Mouse (Mus musculus) forelimb bud, embryonic 11.5 days (tissue): Measurements from ENCODE around the gene Mex3d.

Experiments used
- DNase-seq: peaks from one replicate; pipeline ENCODE4 v3.0.0-alpha.2; 2012; ENCODE audit warnings: low read depth, low spot score

The Mex3d gene

GRCm38 (mm10) chr10:80412656-80413541, 25.4 kb upstream of the Mex3d start:
- DNase-seq, result no peak

DNA sequence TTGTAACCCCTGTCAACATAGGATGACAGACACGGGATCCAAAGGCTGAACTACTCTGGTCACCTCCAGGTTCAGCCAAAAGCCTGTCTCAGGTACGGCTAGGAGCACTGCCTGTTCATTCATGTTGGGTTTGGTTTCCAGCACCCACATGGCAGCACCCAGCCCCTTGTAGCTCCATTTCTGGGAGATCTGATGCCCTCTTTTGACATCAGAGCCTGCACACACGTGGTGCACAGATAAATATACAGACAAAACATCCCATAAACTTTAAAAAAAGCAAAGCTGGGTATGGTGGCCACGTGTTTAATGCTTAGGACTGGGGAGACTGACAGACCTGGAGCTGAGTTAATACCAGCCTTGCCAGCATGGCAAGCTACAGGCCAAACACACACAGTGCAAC, 20.5 kb upstream of the Mex3d start:
- no peak for DNase-seq

DNA sequence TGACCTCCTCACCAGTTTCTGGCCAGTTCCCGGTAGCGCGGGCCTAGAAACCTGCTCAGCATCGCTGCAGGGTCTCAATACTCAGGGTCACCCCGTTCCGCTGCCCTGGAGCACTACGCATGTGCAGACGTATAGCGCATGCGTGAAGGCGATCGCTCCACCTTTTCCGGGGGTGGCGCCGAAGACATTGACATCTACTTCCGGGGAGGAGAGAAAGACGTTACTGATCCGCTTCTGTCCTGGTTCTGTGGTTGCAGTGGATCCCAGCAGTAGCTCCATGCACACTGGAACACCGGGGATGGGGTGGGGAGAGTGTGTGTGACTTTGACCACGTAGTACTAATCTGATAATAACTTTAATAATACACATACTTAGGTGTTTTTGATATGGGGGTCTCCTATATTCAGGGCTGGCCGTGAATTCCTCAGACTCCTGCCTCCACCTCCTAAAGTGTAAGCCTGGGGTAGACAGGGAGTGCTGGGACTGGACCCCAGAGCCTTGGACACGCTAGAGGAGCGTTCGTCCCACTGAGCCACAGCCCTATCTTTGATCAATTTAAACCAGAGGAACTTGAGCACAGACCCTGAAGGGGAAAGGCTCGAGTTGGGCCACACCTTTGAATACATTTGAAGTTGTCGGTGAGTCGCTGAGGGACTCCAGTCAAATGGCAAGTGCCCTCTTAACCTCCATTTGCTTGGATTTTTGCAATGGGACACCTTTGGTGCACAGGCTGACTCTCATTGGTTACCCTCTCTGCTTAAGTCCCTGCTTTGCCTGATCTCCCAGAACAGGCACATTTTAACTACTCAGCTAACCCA, 19.4 kb upstream of the Mex3d start, which contains the start of gene Uqcr11:
Gene Uqcr11, minus strand, starts transcription at position 147 of the 818 bp plus-strand sequence.
- DNase-seq, result peak; percentile 93

DNA sequence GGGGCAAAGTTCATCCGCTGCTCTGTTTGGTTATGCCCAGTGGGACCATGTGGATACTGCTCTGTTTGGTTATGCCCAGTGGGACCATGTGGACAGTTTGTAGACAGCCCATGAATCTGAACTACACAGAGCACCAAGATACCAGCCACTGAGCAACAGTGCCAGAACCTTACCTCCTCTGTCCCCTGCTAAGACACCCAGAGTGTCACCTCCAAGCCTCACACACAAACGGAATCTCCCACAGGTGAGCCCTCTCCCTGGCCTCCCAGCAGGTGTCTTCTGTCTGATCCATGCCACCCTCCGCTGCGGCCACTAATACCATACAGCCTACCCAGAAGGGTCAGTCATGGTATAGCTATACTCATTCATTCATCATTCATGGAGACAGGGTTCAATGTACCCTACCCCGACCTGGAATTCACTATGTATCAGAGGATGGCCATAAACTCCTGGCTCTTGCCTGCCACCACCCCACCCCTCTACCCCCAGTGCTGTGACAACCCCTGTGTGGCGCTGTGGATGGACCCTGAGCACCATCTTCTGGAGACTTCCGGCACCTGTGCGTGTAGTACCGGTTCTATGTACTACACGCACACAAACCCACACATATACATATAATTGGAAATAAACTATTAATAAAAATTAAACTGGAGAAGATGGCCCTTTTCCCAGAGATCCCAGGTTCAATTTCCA, 18.2 kb upstream of the Mex3d start:
- DNase-seq, result no peak

DNA sequence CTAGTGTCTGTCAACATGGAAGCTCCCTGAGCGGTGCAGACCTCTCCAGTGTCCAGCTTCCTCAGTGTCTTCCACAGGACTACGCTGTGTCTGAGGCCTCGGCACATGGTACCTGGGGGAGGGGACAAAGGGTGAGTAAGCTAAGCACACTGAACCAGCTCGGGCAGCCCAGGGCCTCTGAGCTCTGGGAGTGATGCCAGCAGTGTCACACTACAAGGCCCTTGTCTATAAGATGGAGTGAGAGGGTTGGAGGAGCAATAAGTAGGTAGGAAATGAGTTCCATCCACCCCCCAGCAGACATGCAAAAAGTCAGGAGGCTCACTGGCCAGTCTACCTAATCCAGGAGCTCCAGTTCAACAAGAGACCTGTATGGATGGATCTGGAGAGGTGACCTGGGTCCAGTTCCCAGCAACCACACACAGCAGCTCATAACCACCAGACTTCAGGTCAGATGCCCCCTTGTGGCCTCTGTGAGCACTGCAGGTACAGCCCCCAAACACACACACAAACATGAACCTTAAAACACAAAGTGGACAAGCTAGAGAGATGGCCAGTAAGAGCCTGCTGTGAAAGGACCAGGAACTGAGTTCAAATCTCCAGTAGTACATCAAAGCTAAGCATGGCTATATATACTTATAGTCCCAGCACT, 15.7 kb upstream of the Mex3d start:
- no peak for DNase-seq

DNA sequence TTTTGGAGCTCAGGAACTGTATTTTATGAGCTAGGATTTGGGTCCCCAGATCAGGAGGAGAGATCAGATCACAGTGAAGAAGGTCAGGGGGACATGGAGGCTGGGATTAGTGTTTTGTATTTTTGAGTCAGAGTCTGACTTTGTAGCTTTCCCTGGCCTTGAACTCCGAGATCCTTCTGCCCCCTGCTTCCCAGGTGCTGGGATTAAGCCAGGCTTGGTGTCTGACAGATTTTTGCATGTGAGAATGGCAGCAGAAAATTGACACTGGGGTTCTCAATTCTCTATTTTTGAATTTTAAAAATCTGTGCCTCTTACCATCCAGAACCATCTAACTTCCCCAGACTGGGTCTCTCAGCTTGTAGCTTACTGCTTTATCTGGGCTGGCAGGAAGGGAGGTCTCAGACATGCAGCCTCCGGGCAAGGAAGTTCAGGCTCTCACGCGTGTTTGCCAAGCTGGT, 13.3 kb upstream of the Mex3d start:
- no peak for DNase-seq

DNA sequence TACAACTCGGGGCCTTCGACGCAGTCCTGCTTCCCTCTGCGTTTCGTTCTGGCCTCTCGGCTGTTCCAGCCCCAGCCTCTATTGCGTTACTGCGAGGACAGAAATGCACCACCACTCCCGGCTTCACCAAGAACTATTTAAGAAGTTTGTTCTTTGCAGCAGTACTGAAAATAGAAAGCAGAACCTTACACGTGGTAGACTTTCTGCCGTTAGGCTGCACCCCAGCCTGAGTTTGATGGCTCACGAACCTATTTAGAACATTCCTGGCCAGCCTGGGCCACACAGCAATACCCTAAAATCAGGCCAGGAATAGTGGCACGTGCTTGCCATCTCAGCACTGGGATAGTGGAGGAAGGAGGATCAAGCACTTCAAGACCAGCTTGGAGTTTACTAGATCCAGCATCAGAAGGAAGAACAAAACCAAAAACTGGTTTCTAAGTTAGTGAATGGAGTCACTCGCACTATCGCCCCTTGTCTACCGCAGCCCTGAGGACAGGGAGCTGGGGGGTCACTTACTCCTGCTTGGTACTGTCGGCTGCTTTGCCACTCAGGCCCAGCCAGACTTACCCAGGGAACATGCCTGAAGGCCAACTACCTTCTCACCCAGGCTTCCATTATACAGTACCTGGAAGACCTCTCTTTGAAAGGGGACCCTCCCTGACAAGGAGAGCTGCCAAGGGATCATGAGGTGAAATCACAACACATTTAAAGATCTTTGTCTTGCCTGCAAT, 12.7 kb upstream of the Mex3d start:
- no peak for DNase-seq

DNA sequence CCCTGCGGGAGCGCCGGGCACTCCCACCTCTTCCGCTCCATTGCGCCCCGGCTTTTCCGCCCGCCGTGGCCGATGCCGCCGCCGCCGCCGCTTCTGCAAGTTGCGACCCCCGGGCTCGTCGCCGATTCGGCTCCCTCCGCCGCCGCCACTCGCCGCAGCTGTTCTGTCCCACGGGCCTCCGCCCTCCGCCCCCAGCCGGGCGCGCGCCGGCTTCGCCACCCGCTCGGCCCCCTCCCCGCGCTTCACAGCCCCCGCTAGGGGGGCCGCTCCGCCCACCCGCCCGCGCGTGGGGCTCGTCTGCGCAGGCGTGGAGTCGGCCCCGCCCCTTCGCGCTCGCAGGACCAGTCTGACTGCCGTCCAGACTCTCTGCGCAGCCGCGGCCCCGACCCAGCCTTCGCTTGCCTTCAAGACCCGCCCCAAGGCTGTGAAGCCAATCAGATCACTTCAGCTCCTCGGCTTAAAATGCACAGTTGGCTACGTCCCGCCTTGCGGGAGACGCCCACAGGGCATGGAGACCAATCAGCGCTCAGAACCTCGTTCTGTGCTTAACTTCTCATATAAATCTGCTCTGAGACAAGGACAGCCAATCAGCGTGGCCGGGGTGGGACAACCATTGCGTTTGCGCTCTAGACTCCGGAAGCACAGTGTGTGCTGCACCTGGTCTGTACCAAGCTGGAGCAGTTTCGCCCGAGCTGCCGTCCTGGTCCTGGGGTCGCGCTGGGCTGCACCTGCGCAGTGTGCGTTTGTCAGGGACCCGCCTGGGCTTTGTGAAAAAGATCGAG, 11.9 kb upstream of the Mex3d start, which contains the start of gene Mbd3:
Gene Mbd3, minus strand, starts transcription at position 360 of the 782 bp plus-strand sequence.
- DNase-seq, result peak; percentile 100

- DNase-seq, result peak; percentile 100
Observed at GRCm38 (mm10) chr10:80398719-80399190, 11.3 kb upstream of the Mex3d start.

- DNase-seq, result no peak
Observed at GRCm38 (mm10) chr10:80398174-80398535, 10.7 kb upstream of the Mex3d start.

GRCm38 (mm10) chr10:80397524-80398173, 10.2 kb upstream of the Mex3d start:
- no peak for DNase-seq

DNA sequence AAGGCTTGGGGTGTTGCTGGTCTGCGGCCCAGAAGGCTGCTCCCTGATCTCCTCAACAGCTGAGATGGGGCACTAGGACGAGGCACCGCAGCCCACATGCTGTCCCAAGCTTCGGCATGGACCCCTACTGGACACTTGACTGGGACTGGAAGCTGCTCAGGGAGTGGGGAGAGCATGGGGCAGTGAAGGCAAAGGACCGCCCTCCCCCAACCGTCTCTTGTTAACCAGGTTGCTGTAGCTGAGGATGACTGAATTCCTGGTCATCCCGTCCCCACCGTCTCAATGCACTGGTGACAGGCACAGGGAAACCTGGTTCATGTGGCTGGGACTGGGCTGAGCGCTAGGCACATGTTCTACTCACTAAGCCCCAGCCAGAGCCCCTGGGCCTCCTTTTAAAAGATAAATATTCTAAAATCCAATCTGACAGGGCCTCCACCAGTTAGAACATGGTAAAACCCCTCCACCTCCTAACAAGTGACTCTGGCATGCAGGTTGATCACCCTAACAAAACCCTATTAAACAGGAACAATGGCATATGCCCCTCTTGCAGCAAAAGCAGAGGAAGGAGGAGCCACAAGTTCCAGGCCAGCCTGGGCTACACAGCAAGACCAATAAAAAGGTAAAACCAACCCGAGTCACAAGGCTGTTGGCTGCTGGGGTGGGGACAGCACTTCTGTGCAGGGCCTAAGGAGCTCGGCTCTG, 9.5 kb upstream of the Mex3d start:
- DNase-seq, result no peak

GRCm38 (mm10) chr10:80395025-80395627, 7.7 kb upstream of the Mex3d start:
- no peak for DNase-seq

- no peak for DNase-seq
Observed at GRCm38 (mm10) chr10:80392687-80393086, 5.2 kb upstream of the Mex3d start.

- no peak for DNase-seq
Observed at GRCm38 (mm10) chr10:80390697-80391096, 3.2 kb upstream of the Mex3d start.

DNA sequence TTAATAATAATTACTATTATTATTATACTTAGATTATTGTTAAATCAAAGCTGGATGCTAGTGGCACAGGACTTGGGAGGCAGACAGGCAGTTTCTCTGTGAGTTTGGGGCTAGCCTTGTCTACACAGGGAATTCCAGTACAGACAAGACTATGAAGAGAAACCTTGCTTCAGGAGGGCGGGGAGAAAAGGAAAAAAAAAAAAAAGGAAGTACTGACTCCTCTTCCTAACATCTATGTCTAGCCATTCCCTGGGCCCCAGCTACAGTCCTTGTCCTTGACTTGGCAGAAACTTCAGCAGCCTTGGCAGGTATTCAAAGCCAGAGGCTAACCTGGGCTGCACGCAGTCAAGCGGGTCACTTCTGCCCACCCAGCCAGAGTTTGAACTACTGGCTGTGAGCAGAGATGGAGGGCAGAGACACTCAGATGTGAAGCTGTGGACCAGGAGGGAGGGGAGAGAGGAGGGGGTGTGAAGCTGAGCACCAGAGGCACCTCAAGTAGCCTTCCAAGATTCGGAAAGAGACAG, 1.8 kb upstream of the Mex3d start:
- no peak for DNase-seq

- DNase-seq, result no peak
Observed at GRCm38 (mm10) chr10:80388731-80389130, 1.3 kb upstream of the Mex3d start.
